Mouse (Mus musculus): Measurements from ENCODE around the gene Wrb.

DNA sequence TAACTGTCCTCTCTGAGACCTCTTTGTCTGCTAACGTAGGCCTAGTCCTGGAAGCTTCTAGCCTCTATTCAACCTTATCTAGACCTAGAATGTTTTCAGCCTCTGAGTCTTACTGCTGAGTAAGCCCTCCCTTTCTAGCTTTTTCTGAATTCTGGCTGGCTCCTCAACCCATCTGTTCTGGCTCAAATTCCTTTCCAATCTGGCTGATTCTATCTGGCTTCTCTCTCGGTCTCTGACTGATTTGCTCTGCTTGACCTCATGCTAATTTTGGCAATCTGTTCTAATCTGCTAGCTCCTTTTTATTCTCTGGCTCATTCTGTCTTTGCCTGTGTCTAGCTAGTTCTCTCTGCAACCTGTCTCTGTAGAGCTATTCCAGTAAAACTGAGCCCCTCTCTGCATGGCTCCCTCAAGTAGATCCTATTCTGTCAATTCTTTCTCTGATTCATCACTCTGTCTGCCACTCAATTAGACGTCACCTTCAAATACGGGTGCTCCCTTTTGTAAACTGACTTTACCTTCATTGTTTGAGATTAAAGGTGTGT lies 20.6 kb downstream of the Wrb start:
- TF ChIP-seq CTCF (IDR thresholded peaks at IDR 0.05; ENCODE audit: control insufficient read depth, insufficient read depth, insufficient replicate concordance, low read depth, low read length) (no peak), POLR2A (IDR thresholded peaks at IDR 0.05; ENCODE audit: control insufficient read depth, low read depth, low read length) (no peak)
